Mouse (Mus musculus) forebrain, embryonic 13.5 days (tissue): Measurements from ENCODE around the gene Tbc1d16. TPM values are rescaled to one million over a fixed set of nuclear protein-coding genes. Genes with fewer than 3 reads are reported as not detected.

ENCODE experiments used
- ATAC-seq: fragments of 200-750 bp; cut with Nextera tagmentation; 2 replicates; pipeline ENCODE4 v1.8.0; 2017
- H3K27ac ChIP-seq: fragments of 300-500 bp; sonication (generic); 2 replicates; pipeline ENCODE4 v1.5.1; 2015; ENCODE audit warnings: inconsistent platforms, mild to moderate bottlenecking, moderate library complexity
- H3K27me3 ChIP-seq: fragments of 300-500 bp; sonication (generic); 2 replicates; pipeline ENCODE4 v1.6.1; 2015; ENCODE audit warnings: mild to moderate bottlenecking, inconsistent platforms
- H3K36me3 ChIP-seq: fragments of 300-500 bp; sonication (generic); 2 replicates; pipeline ENCODE4 v1.6.1; 2015; ENCODE audit warnings: mild to moderate bottlenecking, inconsistent platforms; ENCODE audit not compliant: poor library complexity, severe bottlenecking
- H3K4me1 ChIP-seq: fragments of 300-500 bp; sonication (generic); 2 replicates; pipeline ENCODE4 v1.6.1; 2015; ENCODE audit warnings: inconsistent platforms
- H3K4me2 ChIP-seq: fragments of 300-500 bp; sonication (generic); 2 replicates; pipeline ENCODE4 v1.6.1; 2015; ENCODE audit warnings: inconsistent platforms, mild to moderate bottlenecking, moderate library complexity
- H3K4me3 ChIP-seq: fragments of 300-500 bp; sonication (generic); 2 replicates; pipeline ENCODE4 v1.5.1; 2015; ENCODE audit warnings: mild to moderate bottlenecking, inconsistent platforms
- H3K9ac ChIP-seq: fragments of 300-500 bp; sonication (generic); 2 replicates; pipeline ENCODE4 v1.6.1; 2015; ENCODE audit warnings: mild to moderate bottlenecking, inconsistent platforms
- H3K9me3 ChIP-seq: fragments of 300-500 bp; sonication (generic); replicated peaks from 2 replicates; pipeline ENCODE4 v1.6.1; 2016; ENCODE audit warnings: inconsistent platforms
- WGBS: fragments of 180-500 bp; shearing (Covaris S2); methylation state at CpG from one replicate; pipeline ENCODE4 v1.1.7; 2015; 5-methylcytosine and 5-hydroxymethylcytosine counted together
- polyA plus RNA-seq: library from polyadenylated mRNA; unstranded; fragments of >200 nt; fragmentation: Nextera tagmentation; extraction: Ambion mirVana; gene quantifications from 2 replicates; pipeline ENCODE4 v1.2.1, GENCODE M21; 2015

Tbc1d16 gene
- polyA plus RNA-seq, 1 experiment from 2014 or later: 45.3 TPM

DNA sequence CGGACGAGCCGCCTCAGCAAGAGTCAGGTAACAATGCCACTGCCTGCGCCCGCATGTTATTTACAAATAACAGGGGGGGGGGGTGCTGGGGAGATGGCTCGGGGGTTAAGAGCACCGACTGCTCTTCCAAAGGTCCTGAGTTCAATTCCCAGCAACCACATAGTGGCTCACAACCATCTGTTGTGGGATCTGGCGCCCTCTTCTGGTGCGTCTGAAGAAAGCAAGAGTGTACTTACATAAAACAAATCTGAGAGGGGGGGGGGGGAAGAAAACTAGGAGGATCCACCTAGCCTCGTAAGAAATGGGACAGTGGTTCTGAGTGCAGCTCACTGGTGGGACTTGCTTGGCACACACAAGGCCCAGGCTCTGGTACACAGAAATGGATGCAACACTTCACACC, 6.5 kb upstream of the Tbc1d16 start:
- H3K4me3 ChIP-seq: no peak overlapping the region
- H3K27ac ChIP-seq: no peak overlapping the region
- H3K4me1 ChIP-seq: peaks cover 24% of the 10 kb centered on the region
- H3K4me2 ChIP-seq: no peak overlapping the region
- peaks cover 44% of the 10 kb centered on the region for H3K36me3 ChIP-seq
- 96% methylated on average over 10 of the region's 10 CpGs for WGBS
- H3K27me3 ChIP-seq: no peaks in the 10 kb centered on the region
- ATAC-seq: no peak
- H3K9ac ChIP-seq: no peak overlapping the region
- no peaks in the 10 kb centered on the region for H3K9me3 ChIP-seq

GRCm38 (mm10) chr11:119228846-119229626, 737 bp upstream of the Tbc1d16 start:
- peaks cover 15% of the 10 kb centered on the region for H3K36me3 ChIP-seq
- peak overlapping the region; percentile 93 for H3K9ac ChIP-seq
- no peaks in the 10 kb centered on the region for H3K9me3 ChIP-seq
- WGBS: 2% methylated on average over 34 of the region's 34 CpGs
- H3K4me3 ChIP-seq: peak overlapping the region; percentile 83
- H3K4me2 ChIP-seq: peak overlapping the region; percentile 99
- H3K27ac ChIP-seq: peak overlapping the region; percentile 82
- no peaks in the 10 kb centered on the region for H3K27me3 ChIP-seq
- peak; percentile 89 for ATAC-seq
- H3K4me1 ChIP-seq: peaks cover 53% of the 10 kb centered on the region

- H3K27me3 ChIP-seq: no peaks in the 10 kb centered on the region
- H3K36me3 ChIP-seq: peaks cover 10% of the 10 kb centered on the region; the same call in 1 of the 2 replicates
- no peak for ATAC-seq
- peaks cover 67% of the 10 kb centered on the region for H3K4me1 ChIP-seq
- H3K4me3 ChIP-seq: peak overlapping the region; percentile 83
- H3K9me3 ChIP-seq: no peaks in the 10 kb centered on the region
- peak overlapping the region; percentile 99 for H3K4me2 ChIP-seq
- H3K27ac ChIP-seq: peak overlapping the region; percentile 82
- peak overlapping the region; percentile 93 for H3K9ac ChIP-seq
- WGBS: 2% methylated on average over 12 of the region's 12 CpGs
Observed at GRCm38 (mm10) chr11:119227591-119227990, 708 bp downstream of the Tbc1d16 start.

DNA sequence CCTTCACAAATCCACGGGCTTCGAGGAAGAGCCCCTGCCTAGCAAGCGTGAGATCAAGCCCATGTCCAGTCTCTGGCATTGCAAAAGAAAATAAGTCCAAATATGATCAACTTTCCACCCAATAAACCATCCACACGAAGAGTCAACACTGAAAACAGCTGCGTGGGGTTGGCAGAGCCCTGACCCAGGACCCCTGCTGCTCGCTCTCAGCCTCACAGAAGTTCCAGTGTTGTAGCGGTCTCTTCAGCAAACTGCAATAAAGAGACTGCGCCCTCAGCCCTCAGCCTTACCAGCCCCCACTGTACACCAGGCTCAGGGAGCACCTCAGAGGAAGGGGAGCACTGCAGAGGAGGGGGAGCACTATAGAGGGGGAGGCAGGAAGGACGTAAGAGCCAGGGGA, 2.7 kb downstream of the Tbc1d16 start:
- no peaks in the 10 kb centered on the region for H3K9me3 ChIP-seq
- H3K27me3 ChIP-seq: no peaks in the 10 kb centered on the region
- H3K27ac ChIP-seq: no peak overlapping the region
- H3K9ac ChIP-seq: 0 out of 2 replicates have a peak overlapping the region, but pooled peaks have one; percentile 10
- H3K4me2 ChIP-seq: peak overlapping the region; percentile 99
- 74% methylated on average over 9 of the region's 9 CpGs for WGBS
- ATAC-seq: no peak
- 0 out of 2 replicates have a peak, but pooled peaks cover 6% of the 10 kb centered on the region for H3K36me3 ChIP-seq
- H3K4me3 ChIP-seq: no peak overlapping the region
- peaks cover 83% of the 10 kb centered on the region for H3K4me1 ChIP-seq

DNA sequence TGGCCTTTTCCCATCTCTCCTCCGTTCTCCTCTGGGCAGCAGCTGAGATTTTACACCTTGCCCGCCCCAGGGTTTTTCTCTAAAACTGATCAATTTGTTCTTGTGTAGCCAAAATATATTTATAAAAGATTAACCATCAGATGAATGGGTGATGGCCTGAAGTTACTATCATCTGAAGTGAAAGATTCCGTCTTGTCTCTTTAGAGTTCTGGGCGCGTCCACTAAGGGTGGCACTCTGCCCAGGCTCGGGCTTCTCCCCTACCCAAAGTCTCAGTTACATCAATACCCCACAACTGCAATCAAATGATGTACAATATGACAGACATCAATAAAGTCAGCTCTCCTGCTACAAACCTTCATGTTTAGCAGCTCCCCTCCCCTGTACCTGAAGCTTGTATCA, 3.4 kb downstream of the Tbc1d16 start:
- Histone ChIP-seq H3K27ac (no peak overlapping the region), H3K4me3 (no peak overlapping the region), H3K36me3 (0 out of 2 replicates have a peak, but pooled peaks cover 6% of the 10 kb centered on the region), H3K9ac (no peak overlapping the region), H3K27me3 (no peaks in the 10 kb centered on the region), H3K4me1 (peaks cover 84% of the 10 kb centered on the region), H3K4me2 (no peak overlapping the region), H3K9me3 (no peaks in the 10 kb centered on the region)
- no peak for ATAC-seq
- 94% methylated on average over 6 of the region's 6 CpGs for WGBS

GRCm38 (mm10) chr11:119223124-119223890, 5.0 kb downstream of the Tbc1d16 start:
- Histone ChIP-seq H3K9ac (no peak overlapping the region), H3K4me1 (peaks cover 83% of the 10 kb centered on the region), H3K4me2 (no peak overlapping the region), H3K9me3 (no peaks in the 10 kb centered on the region), H3K27ac (no peak overlapping the region; the same call in 1 of the 2 replicates), H3K4me3 (no peak overlapping the region), H3K36me3 (0 out of 2 replicates have a peak, but pooled peaks cover 6% of the 10 kb centered on the region), H3K27me3 (no peaks in the 10 kb centered on the region)
- ATAC-seq: no peak
- 79% methylated on average over 20 of the region's 20 CpGs for WGBS

GRCm38 (mm10) chr11:119221812-119222510, 6.3 kb downstream of the Tbc1d16 start:
- Histone ChIP-seq H3K4me2 (no peak overlapping the region), H3K4me1 (peaks cover 82% of the 10 kb centered on the region), H3K9me3 (no peaks in the 10 kb centered on the region), H3K27ac (no peak overlapping the region), H3K9ac (no peak overlapping the region), H3K4me3 (no peak overlapping the region), H3K27me3 (no peaks in the 10 kb centered on the region), H3K36me3 (0 out of 2 replicates have a peak, but pooled peaks cover 11% of the 10 kb centered on the region)
- 52% methylated on average over 10 of the region's 11 CpGs for WGBS
- no peak for ATAC-seq

- peaks cover 82% of the 10 kb centered on the region for H3K4me1 ChIP-seq
- H3K36me3 ChIP-seq: 0 out of 2 replicates have a peak, but pooled peaks cover 11% of the 10 kb centered on the region
- peak overlapping the region; percentile 52 for H3K4me2 ChIP-seq
- peak; percentile 68 for ATAC-seq
- H3K4me3 ChIP-seq: peak overlapping the region; percentile 6; the same call in 1 of the 2 replicates
- no peaks in the 10 kb centered on the region for H3K9me3 ChIP-seq
- H3K9ac ChIP-seq: peak overlapping the region; percentile 43
- H3K27ac ChIP-seq: peak overlapping the region; percentile 91
- WGBS: 4% methylated on average over 17 of the region's 17 CpGs
- no peaks in the 10 kb centered on the region for H3K27me3 ChIP-seq
Observed at GRCm38 (mm10) chr11:119219816-119220465, 8.4 kb downstream of the Tbc1d16 start.

- no peak for ATAC-seq
- Histone ChIP-seq H3K4me1 (peaks cover 87% of the 10 kb centered on the region), H3K9me3 (no peaks in the 10 kb centered on the region), H3K36me3 (0 out of 2 replicates have a peak, but pooled peaks cover 11% of the 10 kb centered on the region), H3K4me3 (no peak overlapping the region), H3K4me2 (no peak overlapping the region), H3K27me3 (no peaks in the 10 kb centered on the region), H3K27ac (no peak overlapping the region), H3K9ac (no peak overlapping the region)
- 89% methylated on average over 6 of the region's 6 CpGs for whole genome bisulfite sequencing
Observed at GRCm38 (mm10) chr11:119217861-119218260, 10.4 kb downstream of the Tbc1d16 start.

GRCm38 (mm10) chr11:119215905-119216507, 12.3 kb downstream of the Tbc1d16 start:
- Histone ChIP-seq H3K4me3 (no peak overlapping the region), H3K9me3 (no peaks in the 10 kb centered on the region), H3K9ac (peak overlapping the region; percentile 52), H3K36me3 (0 out of 2 replicates have a peak, but pooled peaks cover 5% of the 10 kb centered on the region), H3K27me3 (no peaks in the 10 kb centered on the region), H3K4me1 (peaks cover 80% of the 10 kb centered on the region), H3K27ac (peak overlapping the region; percentile 81), H3K4me2 (peak overlapping the region; percentile 52)
- 41% methylated on average over 9 of the region's 9 CpGs for WGBS
- ATAC-seq: no peak
